Mouse (Mus musculus): ENCODE measurements around the gene Tmem201.
A peak's percentile ranks its signal among the peaks of the same experiment; 100 is the strongest.

Tmem201 gene

DNA sequence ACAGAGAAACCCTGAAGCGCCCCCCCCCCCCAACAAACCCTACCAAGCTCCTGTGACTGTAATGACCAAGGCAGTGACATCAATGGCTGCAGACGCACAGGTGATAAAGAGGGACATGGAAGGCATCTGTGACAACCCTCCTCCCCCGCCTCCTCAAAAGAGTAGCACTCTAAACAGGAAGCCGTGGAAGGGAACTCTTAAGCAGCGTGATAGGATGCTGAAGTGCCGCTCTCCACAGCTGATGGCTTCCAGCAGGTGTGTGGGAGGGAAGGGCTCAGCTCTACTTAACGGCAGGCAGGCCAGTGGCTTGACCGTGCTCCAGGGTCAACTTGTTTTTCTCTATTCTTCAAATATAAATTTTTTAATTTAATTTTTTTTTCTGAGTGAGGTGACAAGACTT, 16.7 kb downstream of the Tmem201 start:
- no peak for DNase-seq (ENCODE audit: low spot score)

GRCm38 (mm10) chr4:149719686-149720085, 18.2 kb downstream of the Tmem201 start:
- no peak for DNase-seq (ENCODE audit: low spot score)

DNA sequence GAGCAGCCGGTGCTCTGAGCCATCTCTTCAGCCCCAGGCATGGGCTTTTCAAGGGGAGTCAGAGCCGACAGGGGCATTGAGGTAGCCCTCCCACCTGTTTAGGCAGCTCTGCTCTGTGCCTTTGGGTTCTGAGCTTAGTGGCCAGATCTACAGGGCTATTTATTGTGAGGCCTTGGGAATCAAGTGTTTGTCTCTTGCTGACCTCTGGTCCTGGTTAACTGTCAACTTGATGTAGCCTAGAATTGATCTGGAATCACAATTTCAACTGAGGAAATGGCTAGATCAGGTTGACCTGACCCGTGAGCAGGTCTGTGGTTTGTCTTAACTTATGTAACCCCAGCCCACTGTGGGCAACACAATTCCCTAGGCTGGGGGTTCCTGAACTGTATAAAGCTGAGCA, 23.3 kb downstream of the Tmem201 start:
- DNase-seq (ENCODE audit: low spot score), result no peak

GRCm38 (mm10) chr4:149711955-149712354, 25.9 kb downstream of the Tmem201 start:
- peak; percentile 81 for DNase-seq (ENCODE audit: low spot score)

- DNase-seq (ENCODE audit: low spot score), result no peak
Observed at GRCm38 (mm10) chr4:149711485-149711884, 26.4 kb downstream of the Tmem201 start.

- peak; percentile 82 for DNase-seq (ENCODE audit: low spot score)
Observed at GRCm38 (mm10) chr4:149710510-149710909, 27.3 kb downstream of the Tmem201 start.

- no peak for DNase-seq (ENCODE audit: low spot score)
Observed at GRCm38 (mm10) chr4:149705941-149706340, 31.9 kb downstream of the Tmem201 start.

GRCm38 (mm10) chr4:149705298-149705697, 32.5 kb downstream of the Tmem201 start:
- DNase-seq (ENCODE audit: low spot score), result no peak

- no peak for DNase-seq (ENCODE audit: low spot score)
Observed at GRCm38 (mm10) chr4:149702210-149702979, 35.4 kb downstream of the Tmem201 start, which contains the start of gene Pik3cd. Gene Pik3cd, minus strand, starts transcription at chr4:149702571.

GRCm38 (mm10) chr4:149701426-149702209, 36.2 kb downstream of the Tmem201 start:
- peak; percentile 71 for DNase-seq (ENCODE audit: low spot score)

DNA sequence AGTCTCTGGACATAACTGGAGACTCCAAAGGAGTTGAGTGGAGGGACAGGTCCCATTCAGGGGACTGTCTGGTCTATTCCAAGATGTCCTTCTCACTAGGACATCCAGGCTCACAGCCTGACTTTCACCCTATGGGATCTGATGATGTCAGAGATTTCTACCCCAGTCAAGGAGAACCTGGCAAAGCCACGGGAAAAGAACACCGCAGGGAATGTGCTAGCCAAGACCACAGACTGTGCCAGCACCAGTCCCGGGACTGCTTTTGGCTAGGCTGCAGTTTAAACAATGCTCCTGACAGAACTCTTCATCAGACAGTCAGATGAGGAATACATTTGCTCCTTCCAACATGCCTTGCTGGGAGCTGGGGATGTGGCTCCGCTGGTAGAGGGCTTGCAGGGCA, 37.9 kb downstream of the Tmem201 start:
- no peak for DNase-seq (ENCODE audit: low spot score)

DNA sequence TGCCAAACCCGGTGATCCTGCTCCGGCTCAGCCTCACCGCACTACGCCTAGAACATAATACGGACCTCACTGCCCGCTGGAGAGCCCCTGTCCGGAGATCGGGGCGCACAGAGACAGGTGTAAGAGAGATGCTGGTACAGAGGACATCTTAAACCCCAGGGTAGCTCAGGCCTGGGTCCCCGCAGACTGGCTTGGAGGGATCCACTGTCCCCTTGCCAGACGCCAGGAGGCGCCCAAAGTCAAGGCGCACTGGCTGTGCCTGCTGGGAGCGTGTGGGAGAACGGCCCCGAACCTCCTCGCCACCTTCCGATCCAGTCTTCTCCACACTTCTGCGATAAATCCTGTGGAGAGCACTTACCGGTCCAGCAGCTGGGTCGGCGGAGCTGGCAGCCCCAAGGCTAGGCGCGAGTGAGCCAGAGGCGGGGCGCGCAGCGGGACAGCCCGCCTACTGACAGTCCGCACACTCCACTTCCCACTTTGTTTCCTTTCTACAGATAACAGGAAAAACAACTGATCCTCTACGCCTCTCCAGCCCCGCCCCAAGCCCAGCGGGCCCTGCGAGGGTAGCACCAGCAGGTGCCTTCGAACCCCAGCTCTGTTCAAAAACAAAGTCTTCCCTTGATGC, 39.5 kb downstream of the Tmem201 start:
- DNase-seq (ENCODE audit: low spot score), result peak; percentile 83

GRCm38 (mm10) chr4:149697506-149698196, 40.2 kb downstream of the Tmem201 start:
- peak; percentile 26 for DNase-seq (ENCODE audit: low spot score)

GRCm38 (mm10) chr4:149696189-149696971, 41.5 kb downstream of the Tmem201 start:
- peak; percentile 52 for DNase-seq (ENCODE audit: low spot score)

DNA sequence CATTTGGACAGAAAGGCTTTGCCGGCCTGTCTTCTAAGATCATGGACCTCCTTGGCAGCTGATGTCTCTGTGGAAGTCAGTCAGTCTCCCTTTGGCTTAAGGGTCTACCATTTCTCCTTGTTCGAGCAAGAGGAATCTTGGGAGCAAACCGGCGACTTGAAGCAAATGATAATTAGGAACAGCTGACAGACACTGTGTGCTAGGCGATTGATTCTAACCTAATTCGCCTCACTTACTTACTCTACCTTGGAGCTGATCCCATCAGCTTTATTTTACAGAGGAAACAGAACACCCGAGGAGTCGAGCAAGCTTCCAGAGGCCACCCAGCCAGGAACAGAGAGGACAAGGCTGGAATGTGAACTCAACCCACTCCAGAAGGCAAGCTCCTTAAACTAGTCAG, 46.5 kb downstream of the Tmem201 start:
- DNase-seq (ENCODE audit: low spot score), result no peak

- no peak for DNase-seq (ENCODE audit: low spot score)
Observed at GRCm38 (mm10) chr4:149690828-149691280, 47.0 kb downstream of the Tmem201 start.

DNA sequence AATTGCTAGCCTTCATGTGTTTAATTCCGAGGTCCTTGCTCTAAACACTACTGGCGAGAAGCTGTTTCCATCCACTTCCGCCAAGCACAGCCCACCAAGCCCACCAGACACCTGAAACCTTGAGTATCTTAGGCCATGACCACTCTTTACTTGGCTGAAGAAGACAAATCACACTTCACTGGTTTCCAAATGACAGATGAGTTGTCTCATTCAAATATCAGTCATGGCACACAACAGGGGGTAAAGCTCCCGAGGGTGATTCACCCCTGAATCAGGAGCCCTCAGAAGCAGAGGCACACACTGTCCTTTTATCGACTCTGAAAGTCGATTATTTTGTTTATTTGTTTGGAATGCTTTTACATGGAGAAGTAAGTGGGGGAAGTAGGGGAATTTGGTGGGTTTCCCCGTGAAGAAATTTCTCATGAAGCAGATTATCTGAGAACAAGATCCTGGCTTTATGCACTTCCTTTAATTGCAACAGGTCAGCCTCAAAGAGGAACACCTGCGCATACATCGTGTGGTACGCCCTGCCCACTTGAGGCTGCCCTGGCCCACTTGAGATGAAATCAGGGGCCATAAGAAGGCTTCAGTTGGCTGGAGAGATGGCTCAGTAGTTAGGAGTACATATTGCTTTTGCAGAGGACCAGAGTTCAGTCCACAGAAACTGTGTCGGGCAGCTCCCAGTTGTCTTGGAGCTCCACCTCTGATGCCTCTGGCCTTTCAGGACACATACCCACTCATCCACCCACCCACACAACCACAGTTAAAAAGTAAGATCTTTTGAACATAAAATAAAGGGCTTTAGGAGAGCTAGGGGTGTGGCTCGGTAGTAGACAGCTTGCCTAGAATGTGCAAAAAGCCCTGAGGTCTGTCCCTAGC, 47.8 kb downstream of the Tmem201 start:
- DNase-seq (ENCODE audit: low spot score), result no peak

DNA sequence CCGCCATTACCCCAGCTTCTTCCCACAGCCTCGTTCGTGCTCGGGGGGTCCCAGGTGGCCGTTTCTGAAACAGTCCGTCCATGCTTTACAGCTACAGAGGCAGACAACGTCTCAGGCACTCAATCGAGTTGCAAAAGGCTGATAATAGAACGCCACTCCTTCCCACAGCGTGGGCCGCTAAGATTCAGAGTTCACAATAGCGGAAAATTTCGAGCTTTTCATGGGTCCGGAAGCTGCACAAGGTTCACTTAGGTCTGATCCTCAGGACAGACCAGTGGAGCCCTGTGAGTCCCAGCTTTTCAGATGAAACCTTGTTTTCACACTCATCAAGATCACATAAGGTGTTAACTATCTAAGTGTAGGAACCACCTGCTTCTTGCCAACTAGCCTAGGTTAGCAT, 49.0 kb downstream of the Tmem201 start:
- DNase-seq (ENCODE audit: low spot score), result no peak

DNA sequence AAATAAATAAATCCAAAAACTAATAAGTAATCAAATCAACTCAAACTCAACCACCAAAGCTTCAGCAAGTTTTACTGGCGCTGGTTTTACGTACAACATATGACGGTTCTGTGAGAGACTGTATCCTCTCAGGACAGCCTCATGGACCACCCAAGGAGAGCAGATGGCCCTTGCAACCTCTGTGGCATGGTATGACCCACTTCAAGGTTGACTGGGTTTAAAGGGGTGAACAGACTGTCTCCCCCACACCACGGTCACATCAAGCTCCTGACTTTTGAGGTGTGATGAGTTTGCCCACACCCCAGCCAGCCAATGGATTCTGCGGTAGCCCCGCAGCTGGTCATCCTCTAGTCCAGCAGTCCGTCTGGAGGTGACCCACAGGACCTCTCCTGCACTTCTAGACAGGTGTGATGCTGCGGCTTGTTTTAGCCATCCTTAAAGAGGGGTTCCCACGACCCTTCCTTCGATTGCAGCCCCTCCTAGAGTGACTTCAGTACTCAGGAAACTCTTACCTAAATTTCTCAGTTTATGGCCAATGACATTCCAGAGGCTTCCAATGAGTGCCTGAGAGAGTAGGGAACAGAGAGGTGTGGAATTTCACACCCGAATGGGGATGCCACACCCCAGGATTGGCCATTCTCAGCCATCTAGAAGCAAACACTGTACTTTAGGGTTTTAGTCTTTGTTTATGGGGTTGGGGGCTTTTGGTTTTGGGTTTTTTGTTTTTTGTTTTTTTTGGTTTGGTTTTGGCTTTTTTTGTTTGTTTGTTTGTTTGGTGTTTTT, 52.8 kb downstream of the Tmem201 start:
- DNase-seq (ENCODE audit: low spot score), result no peak
